Mouse (Mus musculus) G1E (cell line): ENCODE measurements around the gene Lysmd1.

Source experiments
- CTCF ChIP-seq: IDR thresholded peaks from 2 replicates; pipeline ENCODE4 v1.5.1; 2012; ENCODE audit warnings: low read depth, low read length, inconsistent platforms, mixed read lengths
- GATA1 ChIP-seq: IDR thresholded peaks from 2 replicates; pipeline ENCODE4 v1.6.1; 2012; ENCODE audit warnings: borderline replicate concordance, low read length, inconsistent platforms, mixed read lengths
- TAL1 ChIP-seq: conservative IDR thresholded peaks from 2 replicates; pipeline ENCODE4 v1.6.1; 2012; ENCODE audit warnings: low read depth, low read length, inconsistent platforms, mixed read lengths

GRCm38 (mm10) chr3:95136336-95136735 lies 2.4 kb downstream of the Lysmd1 start:
- TF ChIP-seq CTCF (no peak), TAL1 (no peak), GATA1 (no peak)
